Mouse (Mus musculus): ENCODE results near the gene Sult4a1.

The Sult4a1 gene

DNA sequence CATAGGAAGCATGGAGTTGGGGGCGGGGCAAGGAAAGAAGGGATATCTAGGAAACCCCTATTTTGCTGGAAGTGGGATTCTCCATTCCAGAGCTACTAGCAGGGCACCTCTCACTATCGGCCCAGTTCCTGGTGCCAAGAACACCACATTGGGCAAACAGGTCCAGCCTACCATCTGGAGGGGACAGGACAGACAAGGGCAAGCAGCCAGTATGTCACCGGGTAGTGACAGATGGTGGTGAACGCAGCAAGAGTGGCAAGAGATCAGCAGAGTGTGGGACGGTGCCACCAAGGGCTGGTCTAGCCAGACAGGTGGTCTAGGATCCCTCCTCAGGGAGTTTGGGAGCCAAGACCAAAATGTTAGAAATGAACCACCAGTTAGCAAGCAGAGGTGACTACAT lies 68.5 kb downstream of the Sult4a1 start:
- no peak for DNase-seq (ENCODE audit: low read depth, low spot score)
